Mouse (Mus musculus): ENCODE measurements around the gene Ankrd55. TPM values are rescaled to one million over a fixed set of nuclear protein-coding genes. Genes with fewer than 3 reads are reported as not detected.
"Not testable (repeated sequence)": the region's sequence is repeated elsewhere in the genome, so short reads cannot be mapped to it uniquely, and the experiment has no call there.

The Ankrd55 gene
- polyA plus RNA-seq, 1 experiment from 2014 or later = not detected

DNA sequence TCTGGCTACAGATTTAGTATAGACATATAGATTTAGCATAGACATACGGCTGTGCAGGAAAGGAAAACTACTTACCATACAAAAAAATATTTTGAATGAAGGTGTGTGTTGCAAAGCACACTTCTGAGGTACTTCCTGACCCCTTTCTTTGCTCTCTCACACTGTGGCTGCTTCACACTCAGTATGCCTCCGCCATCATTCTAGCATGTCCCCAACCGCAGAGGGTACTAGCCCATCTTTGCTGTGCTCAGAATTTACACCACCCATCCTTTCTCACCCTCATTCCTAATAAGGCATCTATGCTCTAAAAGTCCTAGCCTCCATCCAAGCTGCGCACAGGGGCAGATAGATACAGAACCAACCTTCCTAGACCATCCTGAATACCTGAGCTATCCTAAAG, 130.3 kb downstream of the Ankrd55 start:
- H3K9ac ChIP-seq = no peak overlapping the region
- no peak for ATAC-seq (ENCODE audit: borderline replicate concordance, extremely low read depth, low FRiP score, low TSS enrichment)
- H3K4me3 ChIP-seq = no peak overlapping the region
- H3K27ac ChIP-seq = no peak overlapping the region
- WGBS = 86% methylated on average over 4 of the region's 4 CpGs
- H3K27me3 ChIP-seq = no peaks in the 10 kb centered on the region
- H3K4me2 ChIP-seq = no peak overlapping the region
- H3K9me3 ChIP-seq = no peaks in the 10 kb centered on the region
- H3K4me1 ChIP-seq = peaks cover 18% of the 10 kb centered on the region
- H3K36me3 ChIP-seq = no peaks in the 10 kb centered on the region

DNA sequence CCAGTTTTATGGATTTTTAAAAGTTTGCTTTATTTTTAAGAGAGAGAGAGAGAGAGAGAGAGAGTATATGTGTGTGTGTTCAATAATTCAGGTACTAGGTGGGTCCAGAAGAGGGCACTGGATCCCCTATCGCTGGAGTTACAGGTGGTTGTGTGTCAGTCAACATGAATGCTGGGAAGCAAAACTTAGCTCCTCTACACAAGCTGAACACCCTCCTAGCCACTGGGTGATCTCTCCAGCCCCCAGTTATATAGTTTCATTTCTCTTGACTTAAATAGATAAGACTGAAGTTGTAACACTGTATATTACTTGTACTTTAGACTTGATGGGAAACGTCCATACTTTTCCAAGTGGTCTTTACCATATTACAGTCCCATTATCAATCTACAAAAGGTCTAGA, 136.0 kb downstream of the Ankrd55 start:
- no peak for ATAC-seq (ENCODE audit: borderline replicate concordance, extremely low read depth, low FRiP score, low TSS enrichment)
- no peaks in the 10 kb centered on the region for H3K27me3 ChIP-seq
- H3K4me3 ChIP-seq = no peak overlapping the region
- H3K4me2 ChIP-seq = no peak overlapping the region
- H3K4me1 ChIP-seq = no peaks in the 10 kb centered on the region
- 81% methylated on average over 2 of the region's 2 CpGs for WGBS
- H3K27ac ChIP-seq = no peak overlapping the region
- no peak overlapping the region for H3K9ac ChIP-seq
- H3K36me3 ChIP-seq = no peaks in the 10 kb centered on the region
- no peaks in the 10 kb centered on the region for H3K9me3 ChIP-seq

DNA sequence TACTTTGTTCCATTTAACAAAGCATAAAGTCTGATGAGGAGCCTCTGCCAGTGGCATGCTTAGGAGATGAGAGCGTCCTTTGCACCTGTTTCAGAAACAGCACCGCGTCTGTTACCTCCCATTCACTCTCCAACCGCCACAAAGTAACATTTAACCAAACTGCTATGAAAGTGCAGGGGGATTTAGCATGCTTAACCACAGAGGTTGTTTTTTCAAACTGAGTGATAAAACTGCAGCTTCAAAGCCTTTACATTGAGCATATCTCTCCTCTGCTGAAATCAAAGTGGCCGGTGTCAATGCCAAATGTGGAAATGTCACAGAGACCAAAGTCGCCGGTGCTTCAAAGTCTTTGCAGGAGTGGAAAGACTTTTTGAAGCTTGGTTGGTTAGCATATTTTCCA, 136.4 kb downstream of the Ankrd55 start:
- no peak overlapping the region for H3K4me3 ChIP-seq
- H3K9me3 ChIP-seq = no peaks in the 10 kb centered on the region
- 62% methylated on average over 7 of the region's 7 CpGs for WGBS
- no peaks in the 10 kb centered on the region for H3K4me1 ChIP-seq
- no peak overlapping the region for H3K27ac ChIP-seq
- no peaks in the 10 kb centered on the region for H3K27me3 ChIP-seq
- no peaks in the 10 kb centered on the region for H3K36me3 ChIP-seq
- no peak overlapping the region for H3K9ac ChIP-seq
- H3K4me2 ChIP-seq = no peak overlapping the region
- ATAC-seq (ENCODE audit: borderline replicate concordance, extremely low read depth, low FRiP score, low TSS enrichment) = no peak

DNA sequence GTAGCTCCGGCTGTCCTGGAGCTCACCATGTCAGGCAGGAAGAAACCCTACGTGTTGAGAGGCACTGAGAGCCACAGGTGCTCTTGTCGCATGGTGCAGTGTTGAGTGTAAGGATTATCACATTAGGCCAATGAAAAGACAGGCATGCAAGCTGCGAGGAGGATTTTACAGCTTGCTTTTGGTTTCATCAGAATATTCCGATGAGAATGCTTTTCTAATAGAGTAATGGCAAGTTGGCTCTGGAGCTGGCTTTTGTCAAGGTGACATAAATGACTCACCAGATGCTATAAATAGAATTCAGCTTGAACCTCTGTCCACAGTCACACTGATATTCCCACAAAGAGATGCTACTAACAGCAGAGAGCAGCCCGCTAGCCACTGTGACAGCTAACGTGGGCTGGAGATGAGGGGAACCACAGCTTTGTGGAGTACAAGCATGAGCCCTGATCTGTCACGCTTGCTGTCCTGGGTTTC, 137.0 kb downstream of the Ankrd55 start:
- Histone ChIP-seq H3K27ac (no peak overlapping the region), H3K4me3 (no peak overlapping the region), H3K4me2 (no peak overlapping the region), H3K27me3 (no peaks in the 10 kb centered on the region), H3K9me3 (no peaks in the 10 kb centered on the region), H3K9ac (no peak overlapping the region), H3K4me1 (no peaks in the 10 kb centered on the region), H3K36me3 (no peaks in the 10 kb centered on the region)
- ATAC-seq (ENCODE audit: borderline replicate concordance, extremely low read depth, low FRiP score, low TSS enrichment) = no peak
- WGBS = 56% methylated on average over 8 of the region's 8 CpGs

DNA sequence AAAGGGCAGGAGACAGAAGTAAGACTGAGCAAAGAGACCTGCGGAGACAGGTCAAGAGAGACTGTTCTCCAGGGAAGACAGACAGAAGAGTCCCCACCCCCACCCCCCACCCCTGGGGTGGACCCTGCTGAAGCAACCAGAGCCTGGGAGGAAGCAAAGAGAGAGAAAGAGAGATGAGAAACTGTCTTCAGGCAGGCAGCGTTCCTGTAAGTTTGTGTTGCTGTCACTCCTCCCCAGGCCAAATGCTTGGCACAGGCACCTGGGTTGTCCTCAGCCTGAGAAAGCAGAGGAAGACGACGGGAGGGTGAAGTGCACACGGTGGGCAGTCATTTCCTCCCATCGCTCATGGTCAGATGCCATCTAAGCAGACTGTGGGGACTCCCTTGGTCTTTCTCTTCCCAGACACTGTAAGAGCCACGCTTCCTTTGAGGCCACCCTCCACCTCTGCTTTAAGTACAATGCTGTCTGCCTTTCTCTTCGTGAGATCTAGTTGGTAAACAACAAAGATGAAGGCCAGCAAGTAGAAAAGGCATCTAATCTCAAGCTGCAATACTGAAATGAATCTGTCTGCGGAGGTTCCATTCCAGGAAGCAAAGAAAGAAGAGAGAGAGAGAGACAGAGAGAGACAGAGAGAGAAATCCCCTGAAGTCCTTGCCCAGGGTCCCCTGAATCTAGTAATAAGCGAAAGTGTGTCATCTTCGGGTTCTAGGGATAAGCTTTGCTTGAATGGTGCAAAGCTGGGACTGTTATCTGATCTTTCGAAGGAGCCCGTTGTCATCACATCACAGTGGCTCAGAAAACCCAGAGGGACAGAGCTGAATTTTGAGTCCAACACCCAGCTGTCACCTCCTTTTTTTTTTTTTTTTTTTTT, 138.2 kb downstream of the Ankrd55 start:
- Histone ChIP-seq H3K9me3 (no peaks in the 10 kb centered on the region), H3K27ac (no peak overlapping the region), H3K27me3 (no peaks in the 10 kb centered on the region), H3K4me2 (no peak overlapping the region), H3K36me3 (no peaks in the 10 kb centered on the region), H3K9ac (no peak overlapping the region), H3K4me1 (no peaks in the 10 kb centered on the region), H3K4me3 (no peak overlapping the region)
- ATAC-seq (ENCODE audit: borderline replicate concordance, extremely low read depth, low FRiP score, low TSS enrichment) = no peak
- WGBS = 50% methylated on average over 13 of the region's 13 CpGs

DNA sequence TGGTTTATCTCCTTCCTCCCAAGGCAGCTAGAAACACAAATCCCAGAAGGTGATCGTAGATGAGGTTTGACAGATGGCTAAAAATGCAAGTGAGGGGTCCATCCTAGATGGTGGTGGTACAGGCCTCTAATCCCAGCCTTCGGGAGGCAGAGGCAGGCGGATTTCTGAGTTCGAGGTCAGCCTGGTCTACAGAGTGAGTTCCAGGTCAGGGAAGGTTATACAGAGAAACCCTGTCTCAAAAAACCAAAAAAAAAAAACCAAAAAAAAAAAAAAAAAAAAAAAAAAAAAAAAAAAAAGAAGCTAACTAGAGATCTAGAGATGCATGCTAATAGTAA, 138.9 kb downstream of the Ankrd55 start:
- H3K36me3 ChIP-seq; H3K27me3 ChIP-seq; H3K9ac ChIP-seq; H3K4me1 ChIP-seq; ATAC-seq (ENCODE audit: borderline replicate concordance, extremely low read depth, low FRiP score, low TSS enrichment); H3K9me3 ChIP-seq; H3K4me2 ChIP-seq; H3K27ac ChIP-seq; H3K4me3 ChIP-seq: not testable (repeated sequence)
- WGBS = 90% methylated on average over 4 of the region's 4 CpGs

DNA sequence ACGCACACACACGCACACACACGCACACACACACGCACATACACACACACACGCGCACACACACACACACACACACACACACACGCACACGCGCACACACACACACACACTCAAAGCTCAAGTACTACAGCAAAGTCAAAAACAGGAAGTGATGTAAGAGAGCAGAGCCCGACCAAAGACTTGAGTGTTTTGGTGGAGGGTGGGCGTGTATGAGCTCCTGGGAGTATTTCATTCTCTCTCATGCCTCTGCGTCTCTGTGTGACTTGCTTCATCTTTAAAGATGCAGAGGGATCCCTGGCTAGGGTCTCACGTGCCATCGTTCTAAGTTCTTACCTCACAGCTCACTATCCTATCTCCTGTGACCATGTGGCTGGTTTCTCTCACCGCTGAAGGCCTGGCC, 139.3 kb downstream of the Ankrd55 start:
- no peaks in the 10 kb centered on the region for H3K9me3 ChIP-seq
- 88% methylated on average over 15 of the region's 15 CpGs for WGBS
- H3K27me3 ChIP-seq = no peaks in the 10 kb centered on the region
- no peaks in the 10 kb centered on the region for H3K4me1 ChIP-seq
- no peak overlapping the region for H3K9ac ChIP-seq
- H3K36me3 ChIP-seq = no peaks in the 10 kb centered on the region
- H3K4me2 ChIP-seq = no peak overlapping the region
- H3K4me3 ChIP-seq = no peak overlapping the region
- no peak overlapping the region for H3K27ac ChIP-seq
- no peak for ATAC-seq (ENCODE audit: borderline replicate concordance, extremely low read depth, low FRiP score, low TSS enrichment)

DNA sequence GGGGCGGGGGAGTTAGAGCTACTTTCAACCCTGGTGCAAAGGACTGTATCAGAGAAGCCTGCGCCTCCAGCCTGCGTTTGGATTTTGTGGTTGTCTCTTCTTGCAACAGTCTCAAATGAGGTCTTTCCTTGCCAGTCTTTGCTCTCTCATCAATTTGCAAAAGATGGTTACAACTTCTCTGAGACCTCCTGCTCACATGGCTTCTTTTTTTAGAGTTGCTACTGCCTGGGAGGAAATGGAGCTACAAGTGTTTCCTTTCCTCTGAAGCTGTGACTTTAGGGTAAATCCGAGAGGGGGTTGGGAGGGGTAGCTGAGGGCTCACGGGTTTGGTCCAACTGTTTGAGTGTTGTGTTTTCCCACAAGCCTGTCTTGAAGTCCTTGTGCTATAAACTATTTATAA, 145.0 kb downstream of the Ankrd55 start:
- ATAC-seq (ENCODE audit: borderline replicate concordance, extremely low read depth, low FRiP score, low TSS enrichment) = no peak
- no peak overlapping the region for H3K4me3 ChIP-seq
- peaks cover 10% of the 10 kb centered on the region; the same call in 1 of the 2 replicates for H3K4me1 ChIP-seq
- H3K27me3 ChIP-seq = no peaks in the 10 kb centered on the region
- peak overlapping the region; percentile 39 for H3K27ac ChIP-seq
- no peaks in the 10 kb centered on the region for H3K9me3 ChIP-seq
- no peak overlapping the region for H3K4me2 ChIP-seq
- WGBS = 53% methylated on average over 5 of the region's 5 CpGs
- H3K9ac ChIP-seq = no peak overlapping the region
- no peaks in the 10 kb centered on the region for H3K36me3 ChIP-seq

Other genes starting within 250 kb of the Ankrd55 start
- gene Il6st, start 175.6 kb downstream of the Ankrd55 start, polyA plus RNA-seq (2015; fragmentation: Nextera tagmentation; extraction: Ambion mirVana) = 36.4 and 36.7 TPM in 2 replicates

Measured in lung, embryonic 15.5 days (tissue).